Mouse (Mus musculus) heart, postnatal 25 days (tissue): ENCODE data around the gene Camk2d. TPM values are rescaled to one million over a fixed set of nuclear protein-coding genes. Genes with fewer than 3 reads are reported as not detected.

Experiments used
- DNase-seq: peaks from one replicate; pipeline ENCODE4 v3.0.0; 2022; ENCODE audit warnings: low spot score
- intact Hi-C: fragments of 180-260 bp; cut with DNase I; formaldehyde crosslinking; loops from one replicate; pipeline ENCODE4 v1.15.1; 2025
- total RNA-seq, 2 experiments: library from RNA; stranded (reverse); gene quantifications; 2 replicates each; pipeline ENCODE4 v1.2.3; 2021

The Camk2d gene
- total RNA-seq, 2 experiments from 2014 or later = 150 to 154 TPM

DNA sequence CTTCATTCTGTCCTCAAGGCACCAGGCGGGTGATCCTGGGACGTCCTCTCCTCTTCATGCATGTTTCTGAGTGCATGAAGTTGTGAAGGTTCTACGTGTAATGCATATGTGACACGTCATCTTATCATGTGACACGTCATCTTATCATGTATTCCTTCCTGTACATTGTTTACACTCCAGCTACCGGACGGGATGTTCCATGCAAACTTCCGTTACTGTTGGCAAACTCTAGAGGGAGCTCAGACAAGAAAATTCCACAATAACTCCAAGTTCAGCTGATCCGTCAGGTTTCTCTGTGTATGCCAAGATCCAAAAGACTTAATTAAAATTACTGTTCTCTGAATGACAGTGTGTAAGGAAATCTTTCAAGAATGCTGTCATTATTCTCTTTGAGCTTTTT is 246.7 kb downstream of the Camk2d start:
- no peak for DNase-seq

DNA sequence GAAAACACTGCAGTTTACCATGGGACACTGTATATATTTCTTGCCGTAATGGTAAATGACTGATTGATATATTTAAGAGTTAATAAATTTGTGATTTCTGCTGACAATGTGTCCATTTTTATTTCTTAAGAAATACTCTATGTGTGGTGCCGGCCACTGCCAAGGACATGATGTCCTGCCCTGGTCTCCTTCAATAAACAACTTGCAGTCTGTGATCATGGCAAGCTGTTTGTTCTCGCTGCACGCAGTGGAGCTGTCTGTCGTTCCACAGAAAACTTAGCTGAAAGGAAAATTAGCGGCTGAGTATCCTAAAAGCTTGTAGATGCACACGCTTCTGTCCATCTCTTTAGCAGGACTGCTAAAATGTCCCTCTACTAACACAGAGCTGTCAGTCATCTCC is 248.7 kb downstream of the Camk2d start:
- intact Hi-C loops = no loop called here
- no peak for DNase-seq

More for the DNA sequence above, 246.7 kb downstream of the Camk2d start:
- intact Hi-C loops = no loop called here

DNA sequence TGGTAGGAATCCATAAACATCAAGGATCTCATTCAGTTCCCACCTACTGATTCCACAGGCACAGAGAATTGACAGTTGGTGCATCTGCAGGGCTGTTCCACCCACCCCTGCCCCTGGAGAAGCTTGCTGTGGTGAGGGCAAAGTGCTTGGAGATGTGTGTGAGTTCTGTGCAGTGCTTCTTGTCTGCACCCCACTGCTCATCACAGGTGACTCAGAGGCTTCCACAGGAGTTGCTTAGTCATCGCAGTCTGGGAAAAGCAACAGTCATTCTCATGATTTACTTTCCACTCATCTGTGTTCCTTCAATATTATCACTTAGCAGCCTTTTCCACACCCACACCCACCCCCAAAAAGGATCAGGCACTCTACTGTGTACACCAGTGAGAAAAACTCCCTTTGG is 252.0 kb downstream of the Camk2d start:
- DNase-seq = no peak
- intact Hi-C loops = no loop called here

DNA sequence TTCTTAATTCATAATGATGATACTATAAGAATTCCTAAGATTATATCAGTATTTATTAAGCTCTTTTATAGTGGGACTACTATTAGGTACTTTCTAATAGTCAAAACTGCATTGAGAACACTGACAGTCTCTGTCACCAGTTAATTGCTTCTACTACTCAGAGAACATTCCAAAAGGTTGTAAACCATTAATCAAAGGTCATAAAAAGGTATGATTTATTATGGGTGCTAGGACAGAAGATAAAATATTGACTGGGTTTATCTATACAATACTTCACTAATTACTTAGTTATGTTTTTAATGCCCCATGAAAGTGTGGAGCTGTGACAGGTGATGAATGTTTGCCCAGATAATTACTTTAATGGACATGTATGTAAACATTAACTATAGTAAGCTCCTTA is 264.3 kb downstream of the Camk2d start:
- intact Hi-C loops = no loop called here
- no peak for DNase-seq

DNA sequence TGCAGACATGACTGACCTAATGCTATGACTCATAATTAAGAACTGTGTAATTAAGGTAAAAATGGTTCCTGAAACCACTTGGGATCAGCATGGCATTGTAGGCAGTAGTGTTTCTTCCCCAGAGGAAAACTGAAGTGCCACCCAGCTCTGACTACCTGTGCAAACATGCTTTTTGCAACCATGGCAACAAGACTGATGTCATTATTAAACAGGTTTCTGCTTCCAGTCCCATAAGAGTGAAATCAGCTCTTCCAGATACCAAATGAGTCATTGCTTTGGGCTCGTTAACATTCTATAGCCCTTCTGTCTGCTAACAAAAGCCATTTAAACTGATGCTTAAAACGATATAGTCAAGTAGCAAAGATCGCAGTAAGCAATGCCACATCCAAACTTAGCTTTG is 273.5 kb downstream of the Camk2d start:
- intact Hi-C loops = no loop called here
- DNase-seq = no peak

DNA sequence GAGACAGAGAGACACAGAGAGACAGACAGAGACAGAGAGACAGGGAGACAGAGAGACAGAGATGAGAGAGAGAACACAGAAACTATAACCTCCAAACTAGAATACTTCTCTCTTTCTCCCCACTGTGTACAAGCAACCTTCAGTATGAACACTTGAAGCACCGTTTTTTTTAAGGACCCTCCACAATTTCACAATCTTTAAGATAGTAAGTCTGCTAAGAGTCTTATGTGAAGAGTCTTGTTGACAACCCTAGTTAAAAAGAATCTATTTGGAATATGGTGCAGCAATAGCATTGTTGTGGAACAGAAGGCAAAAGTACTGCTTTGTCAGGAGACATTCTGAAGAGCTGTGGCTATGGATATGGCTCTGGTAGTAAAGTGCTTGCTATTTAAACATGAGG is 274.6 kb downstream of the Camk2d start:
- DNase-seq = no peak
- intact Hi-C loops = no loop called here

DNA sequence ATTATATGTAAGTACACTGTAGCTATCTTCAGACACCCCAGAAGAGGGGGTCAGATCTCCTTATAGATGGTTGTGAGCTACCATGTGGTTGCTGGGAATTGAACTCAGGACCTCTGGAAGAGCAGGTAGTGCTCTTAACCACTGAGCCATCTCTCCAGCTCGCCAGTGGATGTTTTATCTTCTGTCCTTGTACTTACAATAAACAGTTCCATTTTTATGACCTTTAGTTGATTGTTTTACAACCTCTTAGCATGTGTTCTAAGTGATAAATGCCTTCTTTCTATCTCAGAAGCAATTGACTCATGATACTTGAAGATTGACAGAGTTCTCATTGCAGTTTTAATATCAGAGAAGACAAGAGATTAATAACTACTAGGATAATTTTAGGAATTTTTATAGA is 282.1 kb downstream of the Camk2d start:
- intact Hi-C loops = no loop called here
- DNase-seq = no peak

DNA sequence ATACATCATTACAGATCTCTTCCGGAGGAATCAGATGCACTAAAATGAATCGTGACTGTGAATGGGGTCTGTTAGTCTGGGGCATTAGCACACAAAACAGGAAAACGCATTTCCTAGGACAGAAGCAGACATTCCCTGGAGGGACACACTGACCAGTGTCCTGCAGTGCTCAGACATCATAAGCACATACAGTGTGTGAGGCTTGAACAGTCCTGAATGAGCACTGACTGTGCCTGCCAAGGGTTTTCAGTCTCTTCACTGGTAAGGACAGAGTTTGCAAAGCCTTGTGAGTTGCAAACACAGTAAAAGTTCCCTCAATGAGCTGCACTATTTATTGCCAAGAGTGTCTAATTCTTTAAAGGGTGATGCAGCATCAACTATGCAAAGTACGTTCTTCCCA is 290.0 kb downstream of the Camk2d start:
- intact Hi-C loops = no loop called here
- DNase-seq = no peak

DNA sequence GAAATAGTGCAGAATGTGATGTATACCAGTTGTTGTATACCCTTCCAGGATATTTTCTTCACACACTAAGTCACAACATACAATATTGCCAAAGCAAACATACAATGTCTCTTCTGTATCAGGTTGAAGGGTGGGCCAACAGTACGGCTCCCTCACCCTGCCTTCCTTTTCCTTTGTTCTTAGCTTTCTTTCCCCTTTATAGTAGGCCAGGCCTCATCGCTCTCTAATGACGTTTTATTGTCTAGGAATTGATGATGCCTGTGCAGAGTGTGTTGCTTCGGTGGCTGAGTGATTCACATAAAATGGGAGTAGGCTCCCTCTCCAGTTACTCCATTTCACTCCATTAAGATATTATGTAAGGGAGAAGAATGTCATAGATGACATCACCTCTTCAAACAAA is 290.5 kb downstream of the Camk2d start:
- intact Hi-C loops = no loop called here

More for the DNA sequence above, 290.5 kb downstream of the Camk2d start:
- no peak for DNase-seq

Other genes starting within 250 kb of the Camk2d start
- under 1 TPM; 0.56 to 0.60 TPM for gene Arsj, start 232.6 kb upstream of the Camk2d start, total RNA-seq